Mouse (Mus musculus) liver, adult (tissue): ENCODE data around the gene Prtn3.

Experiments used
- GATA4 ChIP-seq: IDR thresholded peaks from 2 replicates; pipeline ENCODE4 v1.6.1; 2014; ENCODE audit warnings: mild to moderate bottlenecking, low read length; ENCODE audit not compliant: insufficient replicate concordance

The Prtn3 gene

DNA sequence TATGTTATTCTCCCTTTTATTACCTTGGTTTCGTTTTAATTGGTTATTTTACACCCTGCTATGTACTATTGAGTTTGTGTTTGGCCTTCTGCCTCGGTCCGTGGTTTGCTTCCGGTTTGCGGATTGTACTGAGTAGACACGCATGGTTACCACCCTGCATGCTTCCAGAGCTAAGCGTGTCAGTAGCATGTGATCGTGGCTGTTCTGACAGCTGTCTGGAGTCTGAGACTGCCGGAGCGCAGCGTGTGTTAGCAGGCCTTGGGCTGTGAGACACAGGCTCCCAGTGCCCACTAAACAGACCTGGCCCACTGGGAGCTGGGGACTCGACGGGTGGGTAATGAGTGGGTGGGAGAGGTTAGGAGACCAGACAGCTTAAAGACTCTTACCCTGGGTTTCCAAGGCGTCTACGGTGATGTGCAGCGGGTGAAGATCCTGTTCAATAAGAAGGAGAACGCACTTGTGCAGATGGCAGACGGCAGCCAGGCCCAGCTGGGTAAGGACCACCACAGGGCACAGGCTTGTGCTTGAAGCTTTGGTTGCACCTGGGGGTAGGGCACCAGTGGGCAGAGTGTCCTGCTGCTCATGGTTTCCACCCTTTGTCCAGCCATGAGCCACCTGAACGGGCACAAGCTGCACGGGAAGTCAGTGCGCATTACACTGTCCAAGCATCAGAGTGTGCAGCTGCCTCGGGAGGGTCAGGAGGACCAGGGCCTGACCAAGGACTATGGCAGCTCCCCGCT is 12.1 kb upstream of the Prtn3 start:
- TF ChIP-seq GATA4: no peak

GRCm38 (mm10) chr10:79862925-79863324 is 11.4 kb upstream of the Prtn3 start:
- no peak for TF ChIP-seq GATA4

DNA sequence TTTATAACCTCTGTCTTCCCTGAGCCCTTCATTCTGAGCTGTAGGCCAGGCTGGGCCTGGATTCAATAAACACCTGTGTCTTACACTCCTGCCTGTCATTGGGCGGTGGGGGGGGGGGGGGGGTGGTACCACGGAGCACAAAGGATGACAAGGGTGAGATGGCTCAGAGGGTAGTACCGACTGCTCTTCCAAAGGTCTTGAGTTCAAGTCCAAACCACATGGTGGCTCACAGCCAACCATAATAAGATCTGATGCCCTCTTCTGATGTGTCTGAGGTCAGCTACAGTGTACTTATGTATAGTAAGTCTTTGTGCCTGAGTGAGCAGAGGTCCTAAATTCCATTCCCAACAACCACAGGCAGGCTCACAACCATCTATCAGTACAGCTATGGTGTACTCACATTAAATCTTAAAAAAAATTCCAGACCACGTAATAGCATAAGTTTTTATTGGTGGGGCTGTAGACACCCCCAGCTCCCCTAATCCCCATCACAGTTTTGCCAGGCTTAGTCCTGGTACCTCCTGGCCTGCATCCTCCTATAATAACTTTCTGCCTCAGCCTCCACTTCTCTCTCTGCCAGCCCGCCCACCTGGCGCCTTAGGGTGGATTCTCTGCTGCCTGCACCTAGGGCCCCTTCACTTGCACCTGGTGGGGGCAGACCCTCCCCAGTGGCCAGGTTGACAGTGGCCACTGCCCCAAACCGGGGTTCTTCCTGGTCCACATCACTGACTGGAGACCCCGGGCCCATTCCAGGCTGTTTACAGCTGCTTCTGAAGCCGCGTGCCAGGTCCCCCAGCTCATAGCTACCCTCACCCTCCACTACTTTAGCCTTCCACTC is 9.7 kb upstream of the Prtn3 start:
- no peak for TF ChIP-seq GATA4

- TF ChIP-seq GATA4: no peak
Measured at GRCm38 (mm10) chr10:79865189-79865601, 9.1 kb upstream of the Prtn3 start.

GRCm38 (mm10) chr10:79865801-79866295 is 8.4 kb upstream of the Prtn3 start:
- no peak for TF ChIP-seq GATA4

- TF ChIP-seq GATA4: no peak
Measured at GRCm38 (mm10) chr10:79866601-79867000, 7.7 kb upstream of the Prtn3 start.

DNA sequence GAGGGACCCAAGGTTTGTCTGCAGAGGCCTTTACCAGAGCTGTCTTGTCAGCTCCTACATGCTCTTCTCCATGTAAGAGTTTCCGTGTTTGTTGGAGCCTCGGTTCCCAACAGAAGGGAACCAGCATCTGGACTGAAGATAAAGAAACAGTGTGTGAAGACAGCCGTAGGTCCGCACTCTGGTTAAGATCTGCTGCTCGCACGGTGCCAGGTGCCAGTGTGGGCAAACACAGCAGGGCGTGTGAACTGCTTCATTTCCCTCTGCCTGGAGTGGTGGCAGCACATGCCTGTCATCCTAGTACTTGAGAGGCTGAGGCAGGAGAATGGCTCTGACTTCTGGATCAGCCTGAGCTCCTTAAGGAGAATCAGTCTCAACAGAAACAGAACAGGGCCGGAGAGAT is 2.4 kb upstream of the Prtn3 start:
- TF ChIP-seq GATA4: no peak

- TF ChIP-seq GATA4: no peak
Measured at GRCm38 (mm10) chr10:79872862-79873261, 1.4 kb upstream of the Prtn3 start.

GRCm38 (mm10) chr10:79873313-79873712 is 963 bp upstream of the Prtn3 start:
- no peak for TF ChIP-seq GATA4

DNA sequence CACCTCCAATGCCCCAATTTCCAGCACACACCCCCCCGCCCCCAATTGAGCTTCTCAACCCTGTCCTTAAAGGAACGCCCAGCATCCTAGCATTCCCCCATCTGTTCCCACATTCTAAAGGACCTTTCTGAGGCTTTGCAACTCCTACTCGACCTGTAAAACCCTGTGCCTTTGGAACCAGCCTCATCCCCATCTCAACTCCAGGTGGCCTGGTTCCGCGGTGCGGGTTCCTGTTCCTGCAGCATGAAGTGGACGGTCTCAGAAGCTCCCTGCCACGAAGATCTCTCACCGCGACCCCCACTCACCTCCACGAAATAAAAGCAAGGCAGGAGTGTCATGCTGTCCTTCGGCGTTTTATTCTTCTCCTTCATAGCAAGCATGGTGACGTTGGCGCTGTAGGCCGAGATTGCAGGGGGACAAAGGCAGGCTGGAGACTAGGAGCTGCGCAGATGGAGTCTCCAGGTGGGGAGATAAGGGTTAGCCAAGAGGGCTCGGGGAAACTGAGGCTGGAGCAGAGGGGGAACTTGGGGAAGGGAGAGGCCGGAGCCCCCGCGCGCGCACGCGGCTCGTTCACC is 474 bp upstream of the Prtn3 start:
- no peak for TF ChIP-seq GATA4

DNA sequence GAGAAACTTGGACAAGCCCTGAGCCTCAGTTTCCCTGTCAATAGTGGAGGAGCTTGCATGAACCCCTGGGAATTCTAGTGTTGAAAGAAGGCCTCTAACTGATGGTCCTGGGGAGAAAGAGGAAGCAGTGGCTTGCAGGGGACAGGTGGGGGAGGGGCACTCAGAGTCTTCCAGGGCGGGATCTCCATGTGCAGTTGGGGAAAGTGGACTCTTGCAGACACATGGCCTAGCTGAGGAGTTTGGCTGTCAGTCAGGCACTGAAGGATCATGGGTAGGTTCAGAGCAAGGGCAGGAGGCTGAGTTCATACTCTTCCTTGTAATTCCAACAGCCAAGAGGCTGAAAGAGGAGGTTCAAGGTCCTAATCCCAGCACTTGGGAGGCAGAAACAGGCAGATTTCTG is 2.9 kb downstream of the Prtn3 start:
- no peak for TF ChIP-seq GATA4

- TF ChIP-seq GATA4: no peak
Measured at GRCm38 (mm10) chr10:79877757-79878156, 3.5 kb downstream of the Prtn3 start.

- no peak for TF ChIP-seq GATA4
Measured at GRCm38 (mm10) chr10:79879527-79879926, 5.3 kb downstream of the Prtn3 start.

GRCm38 (mm10) chr10:79880721-79881120 is 6.4 kb downstream of the Prtn3 start:
- TF ChIP-seq GATA4: no peak

- no peak for TF ChIP-seq GATA4
Measured at GRCm38 (mm10) chr10:79881981-79882380, 7.7 kb downstream of the Prtn3 start.

DNA sequence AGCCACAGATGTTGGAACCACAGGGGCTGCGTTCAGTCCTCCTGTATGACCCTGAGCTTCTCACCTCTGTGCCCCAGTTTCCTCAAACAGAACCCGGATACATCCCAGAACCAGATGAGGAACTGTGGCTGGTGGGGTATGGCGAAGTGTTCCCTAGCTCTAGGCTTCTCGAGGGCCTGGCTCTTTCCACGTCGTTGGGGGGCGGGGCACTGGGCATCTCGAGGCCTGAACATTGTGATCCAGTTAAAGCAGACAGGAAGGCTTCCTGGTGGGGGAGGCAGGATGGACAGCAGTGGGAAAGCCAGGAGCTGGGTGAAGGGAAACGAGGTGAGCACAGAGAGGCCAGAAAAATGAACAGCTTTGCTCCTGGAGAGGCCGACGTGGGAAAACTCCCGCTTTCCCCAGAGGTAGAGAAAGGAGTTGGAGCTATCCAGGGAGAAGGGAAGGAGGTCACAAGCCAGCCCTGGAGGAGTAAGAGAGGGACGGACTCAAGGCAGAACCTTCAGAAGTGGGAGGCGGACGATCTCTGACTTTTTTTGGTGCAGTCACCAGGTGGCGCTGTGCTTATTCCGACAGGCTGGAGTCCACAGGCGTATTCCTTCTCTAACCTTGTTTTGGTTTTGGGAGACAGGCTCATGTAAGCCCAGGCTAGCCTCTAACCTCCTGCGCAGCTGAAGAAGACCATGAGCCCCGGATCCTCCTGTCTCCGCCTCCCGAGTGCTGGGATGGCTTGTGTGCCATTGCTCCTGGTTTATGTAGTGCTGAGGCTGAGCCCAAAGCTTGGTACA is 9.2 kb downstream of the Prtn3 start:
- TF ChIP-seq GATA4: no peak

- TF ChIP-seq GATA4: no peak
Measured at GRCm38 (mm10) chr10:79884446-79884845, 10.2 kb downstream of the Prtn3 start.
